Mouse (Mus musculus): ENCODE measurements around the gene Ascl2. TPM values are rescaled to one million over a fixed set of nuclear protein-coding genes. Genes with fewer than 3 reads are reported as not detected.

The Ascl2 gene
- polyA plus RNA-seq, 1 experiment from 2014 or later = 0.32 TPM

- no peak overlapping the region for H3K9ac ChIP-seq (ENCODE audit: low read length)
- H3K36me3 ChIP-seq (ENCODE audit: control insufficient read depth, insufficient read depth, low read length) = no peaks in the 10 kb centered on the region
- H3K9me3 ChIP-seq (replicated peaks; ENCODE audit: control insufficient read depth, low read length) = no peaks in the 10 kb centered on the region
- 89% methylated on average over 6 of the region's 6 CpGs for WGBS
- DNase-seq (ENCODE audit: low spot score) (no peak), ATAC-seq (no peak)
- no peaks in the 10 kb centered on the region for H3K27me3 ChIP-seq (replicated peaks; ENCODE audit: control insufficient read depth, insufficient read depth, low read length)
- no peak overlapping the region for H3K4me3 ChIP-seq (ENCODE audit: low read depth, low read length)
- H3K4me2 ChIP-seq (ENCODE audit: low read length) = no peak overlapping the region
- H3K4me1 ChIP-seq (ENCODE audit: control insufficient read depth, insufficient read depth, low read length) = 0 out of 2 replicates have a peak, but pooled peaks cover 10% of the 10 kb centered on the region
- H3K27ac ChIP-seq (ENCODE audit: low read depth, low read length) = no peak overlapping the region
Observed at GRCm38 (mm10) chr7:143005344-143006096, 36.5 kb upstream of the Ascl2 start.

GRCm38 (mm10) chr7:143004727-143005343 is 35.8 kb upstream of the Ascl2 start, which contains the start of gene Tspan32:
Gene Tspan32 (plus strand): TSS chr7:143005046.
- DNase-seq (ENCODE audit: low spot score) (no peak), ATAC-seq (no peak)
- Histone ChIP-seq H3K27ac (ENCODE audit: low read depth, low read length) (no peak within 1 kb of the TSS), H3K4me2 (ENCODE audit: low read length) (no peak within 1 kb of the TSS), H3K9me3 (replicated peaks; ENCODE audit: control insufficient read depth, low read length) (no peaks in the 10 kb centered on the region), H3K36me3 (ENCODE audit: control insufficient read depth, insufficient read depth, low read length) (no peaks in the 10 kb centered on the region), H3K4me3 (ENCODE audit: low read depth, low read length) (no peak within 1 kb of the TSS), H3K9ac (ENCODE audit: low read length) (no peak within 1 kb of the TSS), H3K4me1 (ENCODE audit: control insufficient read depth, insufficient read depth, low read length) (0 out of 2 replicates have a peak, but pooled peaks cover 10% of the 10 kb centered on the region), H3K27me3 (replicated peaks; ENCODE audit: control insufficient read depth, insufficient read depth, low read length) (no peaks in the 10 kb centered on the region)
- 82% methylated on average over 4 of the region's 4 CpGs for WGBS

- Histone ChIP-seq H3K4me2 (ENCODE audit: low read length) (no peak overlapping the region), H3K27me3 (replicated peaks; ENCODE audit: control insufficient read depth, insufficient read depth, low read length) (no peaks in the 10 kb centered on the region), H3K36me3 (ENCODE audit: control insufficient read depth, insufficient read depth, low read length) (no peaks in the 10 kb centered on the region), H3K27ac (ENCODE audit: low read depth, low read length) (no peak overlapping the region), H3K4me3 (ENCODE audit: low read depth, low read length) (no peak overlapping the region), H3K9ac (ENCODE audit: low read length) (no peak overlapping the region), H3K9me3 (replicated peaks; ENCODE audit: control insufficient read depth, low read length) (no peaks in the 10 kb centered on the region), H3K4me1 (ENCODE audit: control insufficient read depth, insufficient read depth, low read length) (0 out of 2 replicates have a peak, but pooled peaks cover 3% of the 10 kb centered on the region)
- DNase-seq (ENCODE audit: low spot score) (no peak), ATAC-seq (no peak)
- WGBS = 47% methylated on average over 3 of the region's 3 CpGs
Observed at GRCm38 (mm10) chr7:143002679-143003078, 33.6 kb upstream of the Ascl2 start.

- no peaks in the 10 kb centered on the region for H3K36me3 ChIP-seq (ENCODE audit: control insufficient read depth, insufficient read depth, low read length)
Observed at GRCm38 (mm10) chr7:142997403-142998150, 28.5 kb upstream of the Ascl2 start.

GRCm38 (mm10) chr7:142996998-142997397 is 27.9 kb upstream of the Ascl2 start:
- 73% methylated on average over 2 of the region's 2 CpGs for WGBS
- H3K27ac ChIP-seq (ENCODE audit: low read depth, low read length) = no peak overlapping the region
- DNase-seq (ENCODE audit: low spot score) = no peak

More at GRCm38 (mm10) chr7:142997403-142998150, 28.5 kb upstream of the Ascl2 start:
- H3K4me2 ChIP-seq (ENCODE audit: low read length) = no peak overlapping the region
- H3K9ac ChIP-seq (ENCODE audit: low read length) = no peak overlapping the region
- no peak for DNase-seq (ENCODE audit: low spot score)
- WGBS = 87% methylated on average over 3 of the region's 3 CpGs
- H3K4me1 ChIP-seq (ENCODE audit: control insufficient read depth, insufficient read depth, low read length) = no peaks in the 10 kb centered on the region
- no peak overlapping the region for H3K4me3 ChIP-seq (ENCODE audit: low read depth, low read length)
- H3K27me3 ChIP-seq (replicated peaks; ENCODE audit: control insufficient read depth, insufficient read depth, low read length) = no peaks in the 10 kb centered on the region
- H3K9me3 ChIP-seq (replicated peaks; ENCODE audit: control insufficient read depth, low read length) = no peaks in the 10 kb centered on the region
- ATAC-seq = no peak
- no peak overlapping the region for H3K27ac ChIP-seq (ENCODE audit: low read depth, low read length)

GRCm38 (mm10) chr7:142995630-142996338 is 26.7 kb upstream of the Ascl2 start:
- no peaks in the 10 kb centered on the region for H3K27me3 ChIP-seq (replicated peaks; ENCODE audit: control insufficient read depth, insufficient read depth, low read length)
- no peak for DNase-seq (ENCODE audit: low spot score)
- H3K4me3 ChIP-seq (ENCODE audit: low read depth, low read length) = no peak overlapping the region
- no peaks in the 10 kb centered on the region for H3K9me3 ChIP-seq (replicated peaks; ENCODE audit: control insufficient read depth, low read length)
- 84% methylated on average over 3 of the region's 3 CpGs for WGBS
- no peaks in the 10 kb centered on the region for H3K4me1 ChIP-seq (ENCODE audit: control insufficient read depth, insufficient read depth, low read length)
- ATAC-seq = no peak
- H3K36me3 ChIP-seq (ENCODE audit: control insufficient read depth, insufficient read depth, low read length) = no peaks in the 10 kb centered on the region
- H3K9ac ChIP-seq (ENCODE audit: low read length) = no peak overlapping the region
- H3K27ac ChIP-seq (ENCODE audit: low read depth, low read length) = no peak overlapping the region
- no peak overlapping the region for H3K4me2 ChIP-seq (ENCODE audit: low read length)

More at GRCm38 (mm10) chr7:142996998-142997397, 27.9 kb upstream of the Ascl2 start:
- Histone ChIP-seq H3K4me1 (ENCODE audit: control insufficient read depth, insufficient read depth, low read length) (no peaks in the 10 kb centered on the region), H3K4me3 (ENCODE audit: low read depth, low read length) (no peak overlapping the region), H3K27me3 (replicated peaks; ENCODE audit: control insufficient read depth, insufficient read depth, low read length) (no peaks in the 10 kb centered on the region), H3K36me3 (ENCODE audit: control insufficient read depth, insufficient read depth, low read length) (no peaks in the 10 kb centered on the region), H3K9me3 (replicated peaks; ENCODE audit: control insufficient read depth, low read length) (no peaks in the 10 kb centered on the region), H3K4me2 (ENCODE audit: low read length) (no peak overlapping the region), H3K9ac (ENCODE audit: low read length) (no peak overlapping the region)
- ATAC-seq = no peak

GRCm38 (mm10) chr7:142995004-142995403 is 25.9 kb upstream of the Ascl2 start:
- Histone ChIP-seq H3K27ac (ENCODE audit: low read depth, low read length) (no peak overlapping the region), H3K9me3 (replicated peaks; ENCODE audit: control insufficient read depth, low read length) (no peaks in the 10 kb centered on the region), H3K4me2 (ENCODE audit: low read length) (no peak overlapping the region), H3K4me1 (ENCODE audit: control insufficient read depth, insufficient read depth, low read length) (no peaks in the 10 kb centered on the region), H3K27me3 (replicated peaks; ENCODE audit: control insufficient read depth, insufficient read depth, low read length) (no peaks in the 10 kb centered on the region), H3K4me3 (ENCODE audit: low read depth, low read length) (no peak overlapping the region), H3K9ac (ENCODE audit: low read length) (no peak overlapping the region), H3K36me3 (ENCODE audit: control insufficient read depth, insufficient read depth, low read length) (no peaks in the 10 kb centered on the region)
- DNase-seq (ENCODE audit: low spot score) (no peak), ATAC-seq (no peak)

- Histone ChIP-seq H3K27ac (ENCODE audit: low read depth, low read length) (no peak overlapping the region), H3K36me3 (ENCODE audit: control insufficient read depth, insufficient read depth, low read length) (no peaks in the 10 kb centered on the region), H3K4me3 (ENCODE audit: low read depth, low read length) (no peak overlapping the region), H3K4me2 (ENCODE audit: low read length) (no peak overlapping the region), H3K9me3 (replicated peaks; ENCODE audit: control insufficient read depth, low read length) (no peaks in the 10 kb centered on the region), H3K27me3 (replicated peaks; ENCODE audit: control insufficient read depth, insufficient read depth, low read length) (no peaks in the 10 kb centered on the region), H3K4me1 (ENCODE audit: control insufficient read depth, insufficient read depth, low read length) (no peaks in the 10 kb centered on the region), H3K9ac (ENCODE audit: low read length) (no peak overlapping the region)
- DNase-seq (ENCODE audit: low spot score) (no peak), ATAC-seq (no peak)
- WGBS = 88% methylated on average over 3 of the region's 3 CpGs
Observed at GRCm38 (mm10) chr7:142987718-142988117, 18.7 kb upstream of the Ascl2 start.

Measured in forebrain, embryonic 14.5 days (tissue).